Mouse (Mus musculus) lung, postnatal 0 days (tissue): ENCODE measurements around the gene Tmem39b. TPM values are rescaled to one million over a fixed set of nuclear protein-coding genes. Genes with fewer than 3 reads are reported as not detected.
A peak's percentile ranks its signal among the peaks of the same experiment; 100 is the strongest.
"Not testable (repeated sequence)": the region's sequence is repeated elsewhere in the genome, so short reads cannot be mapped to it uniquely, and the experiment has no call there.

ENCODE experiments used
- ATAC-seq: fragments of 200-750 bp; cut with Nextera tagmentation; 2 replicates; pipeline ENCODE4 v1.8.0; 2017; ENCODE audit warnings: moderate library complexity
- DNase-seq: peaks from one replicate; pipeline ENCODE4 v3.0.0-alpha.2; 2016; ENCODE audit warnings: low spot score
- H3K27ac ChIP-seq: fragments of 300-500 bp; sonication (generic); 2 replicates; pipeline ENCODE4 v1.5.1; 2014; ENCODE audit warnings: antibody characterized with exemption, mild to moderate bottlenecking, low read length, mixed read lengths
- H3K27me3 ChIP-seq: fragments of 300-500 bp; sonication (generic); replicated peaks from 2 replicates; pipeline ENCODE4 v1.6.1; 2014; ENCODE audit warnings: low read length, mixed read lengths; ENCODE audit not compliant: insufficient read depth
- H3K36me3 ChIP-seq: fragments of 300-500 bp; sonication (generic); 2 replicates; pipeline ENCODE4 v1.6.1; 2014; ENCODE audit warnings: low read length, mixed read lengths; ENCODE audit not compliant: insufficient read depth
- H3K4me1 ChIP-seq: fragments of 300-500 bp; sonication (generic); 2 replicates; pipeline ENCODE4 v1.6.1; 2014; ENCODE audit warnings: antibody characterized with exemption, low read depth, low read length, mixed read lengths; ENCODE audit not compliant: insufficient read depth
- H3K4me2 ChIP-seq: fragments of 300-500 bp; sonication (generic); replicated peaks from 2 replicates; pipeline ENCODE4 v1.6.1; 2014; ENCODE audit warnings: low read depth, mild to moderate bottlenecking, low read length, moderate library complexity, mixed read lengths
- H3K4me3 ChIP-seq: fragments of 300-500 bp; sonication (generic); 2 replicates; pipeline ENCODE4 v1.5.1; 2014; ENCODE audit warnings: low read depth, low read length
- H3K9ac ChIP-seq: fragments of 300-500 bp; sonication (generic); replicated peaks from 2 replicates; pipeline ENCODE4 v1.6.1; 2014; ENCODE audit warnings: low read depth, mild to moderate bottlenecking
- H3K9me3 ChIP-seq: fragments of 300-500 bp; sonication (generic); 2 replicates; pipeline ENCODE4 v1.6.1; 2016; ENCODE audit warnings: low read length, mixed read lengths
- CTCF ChIP-seq: IDR thresholded peaks from 2 replicates; pipeline ENCODE4 v1.5.1; 2016; ENCODE audit warnings: antibody characterized with exemption, mild to moderate bottlenecking
- EP300 ChIP-seq: IDR thresholded peaks from 2 replicates; pipeline ENCODE4 v1.6.1; 2016; ENCODE audit warnings: antibody characterized with exemption, mild to moderate bottlenecking, control low read depth
- WGBS: fragments of 180-500 bp; shearing (Covaris S2); extraction: QIAGEN DNeasy Blood & Tissue Kit; methylation state at CpG from one replicate; pipeline ENCODE4 v1.1.7; 2014; 5-methylcytosine and 5-hydroxymethylcytosine counted together
- polyA plus RNA-seq: library from polyadenylated mRNA; unstranded; fragments of >200 nt; fragmentation: Nextera tagmentation; extraction: Ambion mirVana; gene quantifications from 2 replicates; pipeline ENCODE4 v1.2.1, GENCODE M21; 2015

The Tmem39b gene
- polyA plus RNA-seq, 1 experiment from 2014 or later = 5.5 TPM

- Histone ChIP-seq H3K9me3 (no peaks in the 10 kb centered on the region), H3K4me3 (no peak overlapping the region), H3K27ac (no peak overlapping the region), H3K27me3 (no peaks in the 10 kb centered on the region), H3K36me3 (peaks cover 31% of the 10 kb centered on the region; the same call in 1 of the 2 replicates), H3K4me2 (no peak overlapping the region), H3K9ac (no peak overlapping the region), H3K4me1 (no peaks in the 10 kb centered on the region)
- 86% methylated on average over 8 of the region's 8 CpGs for WGBS
- DNase-seq = peak; percentile 46
- ATAC-seq = peak; percentile 69
- no peak for TF ChIP-seq EP300
- no peak for TF ChIP-seq CTCF
These were observed 13.0 kb upstream of the Tmem39b start for GRCm38 (mm10) chr4:129709486-129710129.

- Histone ChIP-seq H3K27me3 (no peaks in the 10 kb centered on the region), H3K9me3 (no peaks in the 10 kb centered on the region), H3K4me1 (peaks cover 6% of the 10 kb centered on the region; the same call in 1 of the 2 replicates), H3K9ac (no peak overlapping the region), H3K27ac (no peak overlapping the region), H3K4me3 (no peak overlapping the region), H3K4me2 (no peak overlapping the region), H3K36me3 (peaks cover 17% of the 10 kb centered on the region; the same call in 1 of the 2 replicates)
- WGBS = 78% methylated on average over 3 of the region's 3 CpGs
- peak; percentile 23 for DNase-seq
- TF ChIP-seq EP300 (no peak), CTCF (no peak)
- ATAC-seq = no peak
These were observed 10.1 kb upstream of the Tmem39b start for GRCm38 (mm10) chr4:129706750-129707149.

GRCm38 (mm10) chr4:129702454-129702853, 5.8 kb upstream of the Tmem39b start:
- DNase-seq (peak; percentile 87), ATAC-seq (peak; percentile 79)
- H3K4me1 ChIP-seq = peaks cover 8% of the 10 kb centered on the region; the same call in 1 of the 2 replicates
- H3K4me2 ChIP-seq = no peak overlapping the region
- TF ChIP-seq EP300 (no peak), CTCF (no peak)
- H3K9ac ChIP-seq = no peak overlapping the region
- no peak overlapping the region for H3K4me3 ChIP-seq
- 14% methylated on average over 11 of the region's 11 CpGs for WGBS
- H3K36me3 ChIP-seq = peaks cover 8% of the 10 kb centered on the region; the same call in 1 of the 2 replicates
- H3K27ac ChIP-seq = peak overlapping the region; percentile 43
- no peaks in the 10 kb centered on the region for H3K27me3 ChIP-seq
- no peaks in the 10 kb centered on the region for H3K9me3 ChIP-seq

- DNase-seq (peak; percentile 95), ATAC-seq (peak; percentile 38)
- WGBS = 44% methylated on average over 17 of the region's 17 CpGs
- Histone ChIP-seq H3K4me2 (peak overlapping the region; percentile 45), H3K27ac (peak overlapping the region; percentile 43; the same call in 1 of the 2 replicates), H3K9ac (no peak overlapping the region), H3K27me3 (no peaks in the 10 kb centered on the region), H3K4me3 (no peak overlapping the region), H3K4me1 (peaks cover 8% of the 10 kb centered on the region; the same call in 1 of the 2 replicates), H3K9me3 (no peaks in the 10 kb centered on the region), H3K36me3 (peaks cover 8% of the 10 kb centered on the region; the same call in 1 of the 2 replicates)
- peak; percentile 32; the same call in 1 of the 2 replicates for TF ChIP-seq EP300
- peak; percentile 92 for TF ChIP-seq CTCF
These were observed 5.1 kb upstream of the Tmem39b start for GRCm38 (mm10) chr4:129701503-129702377.

GRCm38 (mm10) chr4:129700661-129701060, 4.0 kb upstream of the Tmem39b start:
- not testable (repeated sequence) for H3K36me3 ChIP-seq, ATAC-seq, H3K27ac ChIP-seq, H3K4me2 ChIP-seq, H3K27me3 ChIP-seq, H3K9ac ChIP-seq, H3K4me3 ChIP-seq, H3K9me3 ChIP-seq, DNase-seq, H3K4me1 ChIP-seq
- 82% methylated on average over 6 of the region's 6 CpGs for WGBS

- Histone ChIP-seq H3K27ac (no peak overlapping the region), H3K4me3 (no peak overlapping the region), H3K4me1 (peaks cover 11% of the 10 kb centered on the region), H3K9me3 (no peaks in the 10 kb centered on the region), H3K9ac (no peak overlapping the region), H3K27me3 (no peaks in the 10 kb centered on the region), H3K4me2 (no peak overlapping the region), H3K36me3 (peaks cover 3% of the 10 kb centered on the region; the same call in 1 of the 2 replicates)
- DNase-seq (no peak), ATAC-seq (no peak)
- 65% methylated on average over 1 of the region's 1 CpGs for WGBS
- TF ChIP-seq CTCF = no peak
- no peak for TF ChIP-seq EP300
These were observed 3.6 kb upstream of the Tmem39b start for GRCm38 (mm10) chr4:129700216-129700615.
